Mouse (Mus musculus): ENCODE measurements around the gene Upp1. TPM values are rescaled to one million over a fixed set of nuclear protein-coding genes. Genes with fewer than 3 reads are reported as not detected.
A peak's percentile ranks its signal among the peaks of the same experiment; 100 is the strongest.

The Upp1 gene
- polyA plus RNA-seq, 2 experiments: 1.1 to 1.8 TPM

- Histone ChIP-seq H3K4me1 (replicated peaks; ENCODE audit: control insufficient read depth in 2 of 2, insufficient read depth in 2 of 2, low read length in 1 of 2) (peaks cover 0 to 11% of the 10 kb centered on the region in 2 experiments; a peak in 2 of 4 replicates), H3K27ac (no peak overlapping the region), H3K9me3 (ENCODE audit: control insufficient read depth, low read length) (no peaks in the 10 kb centered on the region), H3K27me3 (ENCODE audit: control insufficient read depth, insufficient read depth, low read length) (peaks cover 24% of the 10 kb centered on the region), H3K36me3 (replicated peaks; ENCODE audit: control insufficient read depth, insufficient read depth, low read depth) (no peaks in the 10 kb centered on the region), H3K9ac (replicated peaks) (no peak overlapping the region), H3K4me3 (ENCODE audit: insufficient read depth in 1 of 2, low read depth in 2 of 2, low read length in 2 of 2) (no peak overlapping the region), H3K4me2 (ENCODE audit: low read depth) (no peak overlapping the region)
- TF ChIP-seq CTCF (IDR thresholded peaks at IDR 0.05; ENCODE audit: low read depth) (no peak), EP300 (IDR thresholded peaks at IDR 0.05; ENCODE audit: low read depth) (no peak)
- no peak for ATAC-seq (ENCODE audit: insufficient read depth)
- DNase-seq (ENCODE audit: low read depth in 3 of 3, low spot score in 3 of 3): no peak
- 3% methylated on average over 3 of the region's 3 CpGs for WGBS (ENCODE audit: insufficient replicate concordance)
Measured at GRCm38 (mm10) chr11:9116916-9117315, 987 bp upstream of the Upp1 start.

GRCm38 (mm10) chr11:9117358-9118049 is 399 bp upstream of the Upp1 start:
- peak; percentile 74; the same call in 1 of the 2 replicates for ATAC-seq (ENCODE audit: insufficient read depth)
- WGBS (ENCODE audit: insufficient replicate concordance): 5% methylated on average over 13 of the region's 13 CpGs
- H3K9me3 ChIP-seq (ENCODE audit: control insufficient read depth, low read length): no peaks in the 10 kb centered on the region
- peak overlapping the region in 1 of 2 experiments; percentile 32; a peak in 1 of 4 replicates for H3K4me3 ChIP-seq (ENCODE audit: insufficient read depth in 1 of 2, low read depth in 2 of 2, low read length in 2 of 2)
- no peaks in the 10 kb centered on the region for H3K36me3 ChIP-seq (replicated peaks; ENCODE audit: control insufficient read depth, insufficient read depth, low read depth)
- peak overlapping the region; percentile 62 for H3K4me2 ChIP-seq (ENCODE audit: low read depth)
- H3K27me3 ChIP-seq (ENCODE audit: control insufficient read depth, insufficient read depth, low read length): peaks cover 24% of the 10 kb centered on the region
- no peak overlapping the region for H3K9ac ChIP-seq (replicated peaks)
- H3K4me1 ChIP-seq (replicated peaks; ENCODE audit: control insufficient read depth in 2 of 2, insufficient read depth in 2 of 2, low read length in 1 of 2): peaks cover 0 to 11% of the 10 kb centered on the region in 2 experiments; a peak in 2 of 4 replicates
- DNase-seq (ENCODE audit: low read depth in 3 of 3, low spot score in 3 of 3): no peak
- TF ChIP-seq EP300 (IDR thresholded peaks at IDR 0.05; ENCODE audit: low read depth) (no peak), CTCF (IDR thresholded peaks at IDR 0.05; ENCODE audit: low read depth) (no peak)
- no peak overlapping the region for H3K27ac ChIP-seq

GRCm38 (mm10) chr11:9118421-9119121 is 668 bp downstream of the Upp1 start:
- Histone ChIP-seq H3K27ac (no peak overlapping the region), H3K27me3 (ENCODE audit: control insufficient read depth, insufficient read depth, low read length) (peaks cover 24% of the 10 kb centered on the region), H3K4me2 (ENCODE audit: low read depth) (peak overlapping the region; percentile 62), H3K9ac (replicated peaks) (no peak overlapping the region), H3K4me1 (replicated peaks; ENCODE audit: control insufficient read depth in 2 of 2, insufficient read depth in 2 of 2, low read length in 1 of 2) (peaks cover 0 to 11% of the 10 kb centered on the region in 2 experiments; a peak in 2 of 4 replicates), H3K4me3 (ENCODE audit: insufficient read depth in 1 of 2, low read depth in 2 of 2, low read length in 2 of 2) (peak overlapping the region; percentile 13 to 32; a peak in 3 of 4 replicates), H3K9me3 (ENCODE audit: control insufficient read depth, low read length) (no peaks in the 10 kb centered on the region), H3K36me3 (replicated peaks; ENCODE audit: control insufficient read depth, insufficient read depth, low read depth) (no peaks in the 10 kb centered on the region)
- WGBS (ENCODE audit: insufficient replicate concordance): under 1% methylated on average over 40 of the region's 40 CpGs
- TF ChIP-seq EP300 (IDR thresholded peaks at IDR 0.05; ENCODE audit: low read depth) (no peak), CTCF (IDR thresholded peaks at IDR 0.05; ENCODE audit: low read depth) (no peak)
- ATAC-seq (ENCODE audit: insufficient read depth): peak; percentile 70; the same call in 1 of the 2 replicates
- peak in 1 of 3 experiments; percentile 16 for DNase-seq (ENCODE audit: low read depth in 3 of 3, low spot score in 3 of 3)

GRCm38 (mm10) chr11:9119231-9120020 is 1.5 kb downstream of the Upp1 start:
- Histone ChIP-seq H3K36me3 (replicated peaks; ENCODE audit: control insufficient read depth, insufficient read depth, low read depth) (no peaks in the 10 kb centered on the region), H3K4me3 (ENCODE audit: insufficient read depth in 1 of 2, low read depth in 2 of 2, low read length in 2 of 2) (peak overlapping the region in 1 of 2 experiments; percentile 13; a peak in 1 of 4 replicates), H3K27me3 (ENCODE audit: control insufficient read depth, insufficient read depth, low read length) (peaks cover 24% of the 10 kb centered on the region), H3K4me1 (replicated peaks; ENCODE audit: control insufficient read depth in 2 of 2, insufficient read depth in 2 of 2, low read length in 1 of 2) (peaks cover 0 to 11% of the 10 kb centered on the region in 2 experiments; a peak in 2 of 4 replicates), H3K9ac (replicated peaks) (no peak overlapping the region), H3K27ac (no peak overlapping the region), H3K4me2 (ENCODE audit: low read depth) (peak overlapping the region; percentile 62), H3K9me3 (ENCODE audit: control insufficient read depth, low read length) (no peaks in the 10 kb centered on the region)
- TF ChIP-seq CTCF (IDR thresholded peaks at IDR 0.05; ENCODE audit: low read depth): no peak
- no peak for TF ChIP-seq EP300 (IDR thresholded peaks at IDR 0.05; ENCODE audit: low read depth)
- no peak for ATAC-seq (ENCODE audit: insufficient read depth)
- 13% methylated on average over 22 of the region's 22 CpGs for WGBS (ENCODE audit: insufficient replicate concordance)
- DNase-seq (ENCODE audit: low read depth in 3 of 3, low spot score in 3 of 3): no peak

Measured in liver, embryonic 14.5 days (tissue).